Mouse (Mus musculus) heart, embryonic 11.5 days (tissue): ENCODE measurements around the gene Psg17. TPM values are rescaled to one million over a fixed set of nuclear protein-coding genes. Genes with fewer than 3 reads are reported as not detected.
A peak's percentile ranks its signal among the peaks of the same experiment; 100 is the strongest.
"Not testable (repeated sequence)": the region's sequence is repeated elsewhere in the genome, so short reads cannot be mapped to it uniquely, and the experiment has no call there.

Experiments
- ATAC-seq: fragments of 200-750 bp; cut with Nextera tagmentation; replicated peaks from 2 replicates; pipeline ENCODE4 v1.8.0; 2017; ENCODE audit warnings: moderate library complexity; ENCODE audit not compliant: insufficient number of reproducible peaks, low FRiP score, low TSS enrichment
- H3K27ac ChIP-seq: fragments of 300-500 bp; sonication (generic); 2 replicates; pipeline ENCODE4 v1.5.1; 2014; ENCODE audit warnings: mild to moderate bottlenecking, low read depth, low read length
- H3K27me3 ChIP-seq: fragments of 300-500 bp; sonication (generic); 2 replicates; pipeline ENCODE4 v1.6.1; 2014; ENCODE audit warnings: mild to moderate bottlenecking, low read length, mixed read lengths; ENCODE audit not compliant: control insufficient read depth, insufficient read depth
- H3K36me3 ChIP-seq: fragments of 300-500 bp; sonication (generic); 2 replicates; pipeline ENCODE4 v1.6.1; 2014; ENCODE audit warnings: mild to moderate bottlenecking, low read length, moderate library complexity, mixed read lengths; ENCODE audit not compliant: control insufficient read depth, insufficient read depth
- H3K4me1 ChIP-seq: fragments of 300-500 bp; sonication (generic); 2 replicates; pipeline ENCODE4 v1.6.1; 2014; ENCODE audit warnings: low read length; ENCODE audit not compliant: control insufficient read depth, insufficient read depth
- H3K4me2 ChIP-seq: fragments of 300-500 bp; sonication (generic); 2 replicates; pipeline ENCODE4 v1.6.1; 2014; ENCODE audit warnings: mild to moderate bottlenecking, moderate library complexity
- H3K4me3 ChIP-seq: fragments of 300-500 bp; sonication (generic); 2 replicates; pipeline ENCODE4 v1.5.1; 2014; ENCODE audit warnings: low read depth, low read length
- H3K9ac ChIP-seq: fragments of 300-500 bp; sonication (generic); 2 replicates; pipeline ENCODE4 v1.6.1; 2014; ENCODE audit warnings: mild to moderate bottlenecking, low read depth, low read length, moderate library complexity
- H3K9me3 ChIP-seq: fragments of 300-500 bp; sonication (generic); replicated peaks from 2 replicates; pipeline ENCODE4 v1.6.1; 2016; ENCODE audit warnings: low read length; ENCODE audit not compliant: control insufficient read depth
- WGBS: fragments of 180-500 bp; shearing (Covaris S2); extraction: QIAGEN DNeasy Blood & Tissue Kit; methylation state at CpG from one replicate; pipeline ENCODE4 v1.1.7; 2014; ENCODE audit not compliant: insufficient replicate concordance; 5-methylcytosine and 5-hydroxymethylcytosine counted together
- polyA plus RNA-seq: library from polyadenylated mRNA; unstranded; fragments of >200 nt; fragmentation: Nextera tagmentation; extraction: Ambion mirVana; gene quantifications from 2 replicates; pipeline ENCODE4 v1.2.1, GENCODE M21; 2014

Psg17 gene
- polyA plus RNA-seq, result 0.14 TPM in 1 of 2 replicates, not detected in the other

DNA sequence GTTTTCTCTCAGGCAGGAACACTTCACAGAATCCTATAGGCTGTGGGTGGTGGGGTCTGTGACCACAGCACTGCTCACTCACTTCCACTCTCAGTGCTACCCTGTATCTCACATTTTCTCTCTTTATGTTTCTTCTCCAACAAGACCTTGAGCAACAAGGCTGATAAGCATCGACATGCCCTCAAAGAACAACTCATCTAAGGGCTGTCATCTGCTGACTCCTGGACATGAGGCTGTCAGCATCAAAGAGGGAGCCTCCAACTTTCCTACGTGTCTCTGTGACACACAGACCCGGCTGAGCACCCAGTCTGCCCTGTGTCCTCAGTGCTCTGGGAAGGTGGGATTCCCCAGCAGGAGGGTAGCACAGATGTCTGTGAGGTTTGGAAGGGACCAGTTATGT lies at the start of gene Psg17:
Psg17 (minus strand) TSS at position 101 of the 400 bp plus-strand sequence.
- 53% methylated on average over 3 of the region's 3 CpGs for WGBS
- no peak within 1 kb of the TSS for H3K4me3 ChIP-seq
- H3K9me3 ChIP-seq, result no peaks in the 10 kb centered on the region
- H3K9ac ChIP-seq, result no peak within 1 kb of the TSS
- H3K36me3 ChIP-seq, result no peaks in the 10 kb centered on the region
- H3K4me1 ChIP-seq, result no peaks in the 10 kb centered on the region
- no peaks in the 10 kb centered on the region for H3K27me3 ChIP-seq
- H3K4me2 ChIP-seq, result no peak within 1 kb of the TSS
- H3K27ac ChIP-seq, result no peak within 1 kb of the TSS
- no peak for ATAC-seq

DNA sequence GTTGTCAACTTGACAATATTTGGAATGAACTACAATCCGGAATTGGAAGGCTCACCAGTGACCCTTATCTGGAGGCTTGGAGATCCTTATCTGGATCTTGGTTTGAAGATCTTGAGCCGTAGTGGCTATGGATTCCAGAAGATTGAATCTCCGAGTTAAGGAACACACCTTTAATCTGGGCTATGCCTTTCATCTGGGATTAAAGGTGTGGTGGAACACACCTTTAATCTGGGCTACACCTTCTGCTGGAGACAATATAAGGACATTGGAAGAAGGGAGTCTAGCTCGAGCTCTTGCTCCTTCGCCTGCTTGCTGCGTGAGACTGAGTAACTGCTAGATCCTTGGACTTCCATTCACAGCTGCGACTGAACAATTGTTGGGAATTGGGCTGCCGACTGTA lies 49.6 kb upstream of the Psg17 start, which contains the start of gene Pglyrp1:
Pglyrp1 (plus strand) TSS at position 301 of the 400 bp plus-strand sequence.
- not testable (repeated sequence) for ATAC-seq, H3K4me1 ChIP-seq, H3K9ac ChIP-seq, H3K4me3 ChIP-seq, H3K9me3 ChIP-seq, H3K27ac ChIP-seq, H3K36me3 ChIP-seq, H3K4me2 ChIP-seq, H3K27me3 ChIP-seq
- no CpG with 5 or more reads among the region's 8 CpGs for WGBS

DNA sequence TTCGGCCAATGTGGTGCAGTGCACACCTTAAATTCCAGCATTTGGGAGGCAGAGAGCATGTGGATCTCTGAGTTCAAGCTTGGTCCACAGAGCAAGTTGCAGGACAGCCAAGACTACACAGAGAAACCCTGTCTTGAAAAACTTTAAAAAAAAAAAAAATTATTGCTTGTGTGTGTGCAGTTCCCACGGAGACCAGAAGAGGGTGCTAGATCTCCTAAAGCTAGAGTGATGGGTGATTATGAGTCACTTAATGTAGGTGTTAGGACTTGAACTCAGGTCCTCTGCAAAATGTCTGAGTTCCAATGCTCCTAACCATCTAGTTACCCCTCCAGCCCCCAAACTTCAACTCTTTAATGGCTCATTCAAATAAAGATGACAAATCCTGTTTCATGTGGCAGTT lies 47.1 kb upstream of the Psg17 start:
- H3K4me2 ChIP-seq, result no peak overlapping the region
- no peak overlapping the region for H3K27ac ChIP-seq
- 77% methylated on average over 2 of the region's 2 CpGs for WGBS

DNA sequence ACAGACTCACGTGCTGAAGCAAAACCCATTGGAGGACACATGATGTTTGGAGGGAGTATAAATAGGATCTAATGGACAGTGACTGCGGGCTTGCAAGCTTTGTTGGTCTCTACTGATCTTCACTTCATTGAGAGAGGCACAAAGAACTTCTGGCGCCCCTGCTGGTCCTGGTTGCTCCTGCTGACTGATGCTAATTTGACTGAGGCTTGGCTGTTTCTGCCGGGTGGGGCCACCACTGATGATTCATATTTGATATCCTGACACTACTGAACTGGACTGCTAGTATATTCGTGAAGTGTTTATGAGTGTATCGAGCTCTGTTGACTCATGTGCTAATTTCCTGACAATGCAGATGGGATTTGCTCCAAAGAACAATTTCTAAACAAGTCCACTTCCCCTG lies 41.4 kb upstream of the Psg17 start:
- Histone ChIP-seq H3K9me3 (no peaks in the 10 kb centered on the region; the same call in 1 of the 2 replicates), H3K4me3 (no peak overlapping the region), H3K9ac (no peak overlapping the region), H3K36me3 (no peaks in the 10 kb centered on the region), H3K27me3 (no peaks in the 10 kb centered on the region), H3K4me1 (peaks cover 4% of the 10 kb centered on the region; the same call in 1 of the 2 replicates), H3K27ac (no peak overlapping the region), H3K4me2 (no peak overlapping the region)
- 77% methylated on average over 6 of the region's 6 CpGs for WGBS
- no peak for ATAC-seq

More for the DNA sequence above, 47.1 kb upstream of the Psg17 start:
- Histone ChIP-seq H3K4me1 (peaks cover 3% of the 10 kb centered on the region; the same call in 1 of the 2 replicates), H3K9ac (no peak overlapping the region), H3K27me3 (no peaks in the 10 kb centered on the region), H3K4me3 (no peak overlapping the region), H3K36me3 (no peaks in the 10 kb centered on the region), H3K9me3 (peaks cover 3% of the 10 kb centered on the region; the same call in 1 of the 2 replicates)
- ATAC-seq, result no peak

DNA sequence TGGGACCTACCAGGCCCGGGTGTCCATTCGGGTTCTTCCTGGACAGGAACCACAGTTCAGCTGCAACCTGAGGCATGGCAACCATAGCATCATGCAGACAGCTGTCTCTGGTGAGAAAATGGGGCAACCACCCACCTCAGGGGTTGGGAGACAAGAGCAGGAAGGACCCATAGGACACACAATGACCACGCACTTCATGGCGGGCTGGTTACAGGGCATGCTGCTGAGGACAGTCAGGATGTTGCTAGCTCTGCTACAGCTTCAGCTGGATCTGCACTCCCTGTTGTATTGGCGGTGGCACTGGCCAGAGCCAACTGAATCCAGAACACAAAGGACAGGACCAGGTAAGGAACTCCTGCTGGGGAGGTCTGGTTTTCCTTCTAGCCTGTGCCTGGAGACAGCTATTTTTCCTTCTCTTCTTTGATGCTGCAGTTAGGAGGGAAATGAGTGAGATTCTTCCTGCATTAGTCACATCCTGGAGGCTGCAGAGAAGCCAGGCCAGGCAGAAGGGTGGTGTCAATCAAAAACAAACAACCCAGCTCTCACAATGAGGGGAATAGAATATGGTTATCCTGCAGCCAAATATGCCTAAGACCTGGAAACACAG lies 37.0 kb upstream of the Psg17 start:
- peak overlapping the region; percentile 63 for H3K27ac ChIP-seq
- no peaks in the 10 kb centered on the region for H3K36me3 ChIP-seq
- no peaks in the 10 kb centered on the region for H3K9me3 ChIP-seq
- ATAC-seq, result peak; percentile 77
- no peak overlapping the region for H3K9ac ChIP-seq
- H3K4me2 ChIP-seq, result no peak overlapping the region
- 58% methylated on average over 5 of the region's 5 CpGs for WGBS
- no peaks in the 10 kb centered on the region for H3K27me3 ChIP-seq
- peaks cover 4% of the 10 kb centered on the region; the same call in 1 of the 2 replicates for H3K4me1 ChIP-seq
- no peak overlapping the region for H3K4me3 ChIP-seq

DNA sequence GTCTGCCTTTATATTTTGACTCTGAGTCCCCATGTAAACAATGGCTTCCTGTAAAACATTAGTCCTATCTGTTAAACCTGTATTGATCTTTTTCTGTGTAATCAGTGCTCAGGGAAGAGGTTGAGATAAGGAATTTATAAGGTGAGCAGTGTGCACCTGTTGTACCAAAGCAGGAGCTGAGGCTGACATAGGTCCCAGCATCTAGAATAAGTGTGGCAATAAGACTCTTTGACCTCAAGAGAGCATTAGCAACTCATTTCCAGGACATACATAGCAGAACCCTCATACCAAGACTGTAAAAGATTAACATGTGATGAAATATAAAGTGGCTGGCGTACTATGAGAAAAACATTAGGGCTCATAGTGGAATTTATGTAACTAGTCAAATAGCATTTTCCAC lies 27.0 kb upstream of the Psg17 start:
- 69% methylated on average over 1 of the region's 1 CpGs for WGBS

DNA sequence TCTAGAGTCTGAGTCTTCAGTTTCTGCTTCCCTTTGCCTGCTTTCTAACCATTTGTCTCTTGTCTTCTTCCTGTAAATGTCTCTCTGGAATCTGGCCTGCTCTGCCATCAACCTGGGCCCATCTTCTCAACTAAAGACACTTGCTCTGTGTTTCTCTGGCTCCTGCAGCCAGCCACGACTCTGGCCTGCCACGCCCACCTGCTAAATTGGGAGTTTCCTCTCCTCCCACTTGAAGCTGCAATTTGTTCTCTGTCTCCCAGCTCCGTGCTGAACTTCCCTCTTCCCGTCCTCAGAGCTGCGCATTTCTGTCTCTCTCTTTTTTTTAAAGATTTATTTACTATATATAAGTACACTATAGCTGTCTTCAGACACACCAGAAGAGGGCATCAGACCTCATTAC lies 23.4 kb upstream of the Psg17 start:
- ATAC-seq, result no peak
- H3K9ac ChIP-seq, result no peak overlapping the region
- no peak overlapping the region for H3K4me3 ChIP-seq
- H3K27ac ChIP-seq, result no peak overlapping the region
- H3K36me3 ChIP-seq, result no peaks in the 10 kb centered on the region
- 30% methylated on average over 5 of the region's 5 CpGs for WGBS
- H3K27me3 ChIP-seq, result no peaks in the 10 kb centered on the region
- H3K9me3 ChIP-seq, result no peaks in the 10 kb centered on the region
- no peaks in the 10 kb centered on the region for H3K4me1 ChIP-seq
- H3K4me2 ChIP-seq, result no peak overlapping the region

More for the DNA sequence above, 27.0 kb upstream of the Psg17 start:
- Histone ChIP-seq H3K27ac (no peak overlapping the region), H3K27me3 (no peaks in the 10 kb centered on the region), H3K4me2 (no peak overlapping the region), H3K36me3 (no peaks in the 10 kb centered on the region), H3K9me3 (no peaks in the 10 kb centered on the region), H3K9ac (no peak overlapping the region), H3K4me1 (no peaks in the 10 kb centered on the region), H3K4me3 (no peak overlapping the region)
- ATAC-seq, result no peak

DNA sequence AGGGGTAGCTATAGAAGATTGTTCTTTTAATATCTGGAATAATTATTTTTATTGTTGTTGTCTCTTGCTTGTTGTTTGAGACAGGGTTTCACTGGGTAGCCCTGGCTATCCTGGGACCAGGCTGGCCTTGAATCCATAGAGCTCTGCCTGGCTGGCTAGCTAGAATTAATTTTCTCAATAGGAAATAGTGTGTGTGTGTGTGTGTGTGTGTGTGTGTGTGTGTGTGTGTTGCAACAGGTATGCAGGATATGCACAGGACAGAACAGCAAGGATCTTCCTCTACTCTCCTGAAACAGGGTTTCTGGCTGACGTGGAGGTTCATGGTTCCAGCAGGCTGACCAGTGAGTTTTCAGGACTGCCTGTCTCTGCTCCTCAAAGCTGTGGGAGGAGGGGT lies 19.8 kb upstream of the Psg17 start:
- Histone ChIP-seq H3K27me3 (no peaks in the 10 kb centered on the region), H3K9ac (0 out of 2 replicates have a peak overlapping the region, but pooled peaks have one; percentile 43), H3K36me3 (no peaks in the 10 kb centered on the region), H3K9me3 (no peaks in the 10 kb centered on the region), H3K27ac (no peak overlapping the region), H3K4me1 (no peaks in the 10 kb centered on the region), H3K4me2 (peak overlapping the region; percentile 75), H3K4me3 (0 out of 2 replicates have a peak overlapping the region, but pooled peaks have one; percentile 12)
- 57% methylated on average over 1 of the region's 1 CpGs for WGBS
- no peak for ATAC-seq
